Mouse (Mus musculus) myocyte (in vitro differentiated cells): Measurements from ENCODE around the gene Efs.
"Not testable (repeated sequence)": the region's sequence is repeated elsewhere in the genome, so short reads cannot be mapped to it uniquely, and the experiment has no call there.

ENCODE experiments used
- MAX ChIP-seq: IDR thresholded peaks from one replicate; pipeline ENCODE4 v1.6.1; 2011; ENCODE audit warnings: low read depth, mild to moderate bottlenecking, control low read depth
- POLR2A ChIP-seq: IDR thresholded peaks from one replicate; pipeline ENCODE4 v1.6.1; 2011; ENCODE audit warnings: low read depth, mild to moderate bottlenecking, control low read depth, moderate library complexity; ENCODE audit not compliant: insufficient read length
- SRF ChIP-seq: IDR thresholded peaks from one replicate; pipeline ENCODE4 v1.6.1; 2011; ENCODE audit warnings: low read depth; ENCODE audit not compliant: control insufficient read depth, insufficient read length
- USF1 ChIP-seq: IDR thresholded peaks from one replicate; pipeline ENCODE4 v1.6.1; 2011; ENCODE audit warnings: low read depth, mild to moderate bottlenecking, control low read depth, moderate library complexity

DNA sequence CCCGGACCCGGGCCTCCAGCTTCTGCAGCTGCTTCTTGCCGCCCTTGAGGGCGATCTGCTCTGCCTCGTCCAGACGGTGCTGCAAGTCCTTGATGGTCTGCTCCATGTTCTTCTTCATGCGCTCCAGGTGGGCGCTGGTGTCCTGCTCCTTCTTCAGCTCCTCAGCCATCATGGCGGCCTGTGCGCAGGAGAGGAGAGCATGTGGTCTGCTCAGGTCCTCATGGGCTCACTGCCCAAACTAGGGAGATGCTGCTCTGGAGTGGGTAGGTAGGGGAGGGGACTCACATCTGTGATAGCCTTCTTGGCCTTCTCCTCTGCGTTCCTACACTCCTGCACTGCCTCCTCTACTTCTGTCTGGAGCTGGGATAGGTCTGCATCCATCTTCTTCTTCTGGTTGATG, 46.9 kb upstream of the Efs start:
- not testable (repeated sequence) for TF ChIP-seq POLR2A, MAX, USF1, SRF
